Mouse (Mus musculus) lung, postnatal 14 days (tissue): ENCODE results near the gene Tmem74b.

Source experiments
- DNase-seq: peaks from one replicate; pipeline ENCODE4 v3.0.0; 2021

Tmem74b gene

DNA sequence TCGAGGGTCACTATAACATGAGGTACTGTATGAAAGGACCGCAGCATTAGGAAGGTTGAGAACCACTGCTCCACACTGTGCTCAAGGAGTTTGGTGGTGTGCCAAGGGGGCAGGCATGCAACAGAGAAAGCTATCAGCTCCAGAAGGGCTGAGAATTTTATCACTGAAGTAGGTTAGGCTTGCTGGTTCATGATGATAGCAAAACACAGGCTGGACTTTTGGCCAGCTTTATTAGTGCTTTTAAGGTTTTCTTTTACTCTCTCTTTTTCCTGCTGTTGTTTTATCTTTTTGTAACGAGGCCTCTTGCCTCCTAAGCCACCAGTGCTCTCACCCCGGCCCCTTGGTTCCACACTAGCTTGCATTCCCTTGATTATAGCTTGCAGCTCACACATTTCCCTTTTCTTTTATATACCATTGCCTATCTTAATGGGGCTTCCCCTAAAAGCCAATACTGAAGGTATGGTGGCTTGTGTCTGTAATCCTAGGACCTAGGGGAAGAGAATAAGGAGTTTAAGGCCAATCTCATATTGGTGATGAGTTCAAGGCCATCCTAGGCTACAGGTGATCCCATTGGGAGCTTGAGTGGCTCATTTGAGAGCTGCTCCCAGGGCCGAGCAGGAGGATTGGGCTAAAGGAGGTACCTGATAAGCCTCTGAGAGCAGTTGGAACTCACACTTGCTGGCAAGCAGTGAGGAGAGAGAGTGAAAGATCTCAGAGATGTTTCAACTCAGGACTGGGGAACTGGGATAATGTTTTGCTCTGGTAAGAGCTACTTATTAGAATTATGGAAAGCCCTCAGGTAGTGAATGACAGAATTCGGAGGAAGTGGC lies 41.3 kb downstream of the Tmem74b start:
- DNase-seq, result no peak

DNA sequence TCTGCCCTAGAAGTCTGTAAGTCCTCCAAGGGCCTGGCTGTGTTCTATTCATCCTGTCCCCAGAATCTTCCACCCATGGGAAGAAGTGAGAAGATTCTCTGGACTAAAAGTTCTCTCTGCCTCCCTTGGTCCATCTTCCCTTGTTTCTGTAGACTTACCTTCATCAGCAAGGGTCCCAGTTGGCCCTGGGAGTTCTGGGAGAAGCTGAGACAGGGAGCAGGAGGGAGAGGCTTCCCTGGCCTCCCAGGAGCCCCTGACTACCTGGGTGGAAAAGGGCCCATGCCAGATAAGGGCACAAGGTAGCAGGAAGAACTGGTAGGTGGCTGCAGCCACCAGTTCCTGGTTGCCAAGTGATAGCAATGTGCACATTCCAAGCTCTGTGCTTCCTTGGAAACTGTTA lies 42.0 kb downstream of the Tmem74b start, which contains the start of gene Psmf1:
Psmf1 (minus strand) TSS at position 342 of the 400 bp plus-strand sequence.
- no peak for DNase-seq

DNA sequence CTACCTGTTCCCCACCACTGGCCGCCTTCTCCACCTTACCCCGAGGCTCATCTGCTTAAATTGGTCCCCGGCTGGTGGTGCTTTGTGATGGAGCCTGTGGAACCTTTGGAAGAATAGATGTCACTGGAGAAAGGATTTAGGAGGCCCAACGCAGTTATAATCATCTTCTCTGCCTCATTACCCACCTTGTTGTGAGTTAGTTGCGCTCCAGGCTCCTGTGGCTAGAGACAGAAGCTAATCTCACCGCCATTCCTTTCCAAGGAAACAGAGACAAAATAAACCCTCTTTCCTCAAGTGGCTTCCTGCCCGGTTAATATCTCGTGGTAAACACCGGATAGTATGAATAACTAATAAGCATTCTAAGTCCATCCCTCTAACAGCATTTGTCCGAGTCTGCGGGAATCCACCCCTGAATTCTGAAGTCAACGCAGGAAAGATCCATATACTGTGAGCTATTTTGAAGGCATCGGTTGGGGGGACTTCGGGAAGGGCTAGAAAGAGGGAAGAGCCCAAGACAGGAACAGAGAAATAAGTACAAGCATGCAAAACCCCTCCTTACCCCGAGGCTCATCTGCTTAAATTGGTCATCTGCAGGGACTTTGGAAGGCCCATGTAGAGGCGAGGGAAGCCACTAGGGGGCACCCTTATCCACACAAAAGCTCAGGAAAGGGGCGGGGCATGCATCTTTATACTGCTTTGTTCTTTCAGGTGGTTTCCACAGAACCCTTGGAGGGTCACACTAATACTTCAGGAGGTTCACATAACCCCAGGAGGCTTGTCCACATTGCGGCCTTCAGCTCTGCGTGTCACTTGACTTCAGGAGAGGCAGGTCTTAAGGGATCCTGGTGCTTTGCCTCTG lies 46.3 kb downstream of the Tmem74b start:
- peak; percentile 75 for DNase-seq

DNA sequence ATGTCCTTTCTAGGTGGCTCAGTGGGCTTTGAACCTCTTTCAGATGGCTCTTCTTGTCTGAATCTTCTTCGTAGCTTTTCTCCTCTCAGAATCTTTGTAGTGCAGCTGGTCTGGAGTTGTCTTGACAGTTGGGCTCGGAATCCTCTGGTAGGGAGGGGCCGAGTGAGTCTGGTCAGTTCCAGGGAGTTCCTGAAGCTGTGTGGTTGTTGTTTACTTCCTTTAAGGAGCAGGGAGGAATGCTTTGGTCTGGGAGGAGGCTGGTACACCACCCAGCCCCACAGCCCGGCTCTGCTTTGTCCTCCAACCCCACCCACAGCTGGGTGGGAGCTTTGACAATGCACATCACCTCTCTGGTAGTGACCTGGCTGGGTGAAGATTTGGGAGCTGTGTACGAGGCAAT lies 49.5 kb downstream of the Tmem74b start:
- DNase-seq, result no peak

DNA sequence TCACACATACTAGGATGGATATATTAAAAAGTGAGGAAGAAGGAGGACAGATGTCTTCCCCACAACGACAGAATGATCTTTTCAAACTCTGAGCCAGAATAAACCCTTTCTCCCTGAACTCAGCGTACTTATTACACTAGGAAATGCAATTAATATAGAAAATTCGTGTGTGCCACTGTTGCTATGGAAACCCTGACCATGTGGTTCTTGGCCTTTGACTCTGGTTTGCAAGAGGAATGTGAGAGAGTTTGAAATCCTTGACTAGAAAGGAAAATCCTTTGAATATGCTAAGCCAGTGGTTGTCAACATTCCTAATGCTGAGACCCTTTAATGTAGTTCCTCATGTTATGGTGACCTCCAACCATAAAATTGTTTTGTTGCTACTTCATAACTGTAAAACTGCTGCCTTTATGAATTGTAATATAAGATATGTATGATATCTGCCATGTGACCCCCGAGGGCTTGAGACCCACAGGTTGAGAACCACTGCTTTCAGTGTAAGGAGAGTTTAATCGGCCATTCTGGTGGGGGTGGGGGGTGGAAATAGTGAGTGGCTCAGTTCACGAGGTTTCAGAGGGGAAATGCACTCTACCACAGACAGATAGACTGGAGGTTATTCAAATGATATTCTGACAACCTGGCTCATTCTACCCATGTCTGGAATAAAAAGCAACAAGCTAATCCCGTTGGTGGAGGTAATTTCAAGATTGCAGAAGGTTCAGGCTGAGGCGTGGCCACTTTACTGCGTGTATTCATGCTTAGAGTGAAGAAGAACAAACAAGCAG lies 54.7 kb downstream of the Tmem74b start:
- no peak for DNase-seq

DNA sequence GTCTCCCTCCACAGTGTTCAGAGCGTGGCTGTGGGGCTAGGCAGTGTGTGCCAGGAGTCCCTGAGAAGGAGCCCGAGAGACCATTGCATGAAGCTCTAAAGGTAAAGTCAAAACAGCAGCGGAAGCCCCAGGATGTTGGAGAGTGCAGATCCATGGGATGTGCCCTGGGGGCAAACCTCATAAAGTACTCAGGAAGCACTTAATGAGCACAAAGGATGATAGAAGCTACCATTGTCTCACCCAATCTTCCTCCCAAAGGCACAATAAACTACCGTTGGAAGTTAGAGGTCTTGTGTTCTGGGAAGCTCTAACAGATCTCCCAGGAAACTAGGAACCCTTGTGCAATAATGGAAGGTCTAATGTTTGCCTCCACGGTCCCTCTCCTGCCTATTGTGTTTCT lies 55.6 kb downstream of the Tmem74b start:
- DNase-seq, result no peak

DNA sequence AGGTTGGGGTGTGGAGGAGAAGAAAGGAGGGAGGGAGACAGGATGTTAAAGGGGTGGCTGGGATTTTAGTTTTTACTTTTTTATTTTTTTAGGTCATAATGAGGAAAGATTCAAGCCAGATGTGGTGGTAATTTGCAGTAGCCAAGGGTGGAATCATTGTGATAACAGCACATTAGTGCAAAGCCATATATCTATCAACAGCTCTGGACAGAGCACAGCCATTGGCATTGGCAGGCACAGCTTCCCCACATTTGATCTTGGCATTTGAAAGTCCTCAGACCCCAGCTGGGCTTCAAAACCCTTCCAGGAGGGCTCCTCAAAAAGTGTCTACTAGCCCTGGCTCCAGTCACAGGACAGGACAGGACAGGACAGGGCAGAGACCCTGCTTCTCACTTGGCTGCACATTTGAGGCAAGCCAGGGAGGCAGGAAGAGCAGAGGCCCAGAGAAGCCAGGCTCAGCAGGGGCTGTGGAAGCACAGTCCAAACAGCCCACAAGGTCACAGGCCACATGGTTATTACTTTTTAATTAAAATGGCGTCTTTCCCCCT lies 57.1 kb downstream of the Tmem74b start:
- no peak for DNase-seq
